Mouse (Mus musculus): ENCODE measurements around the gene Slc50a1.

Gene Slc50a1

GRCm38 (mm10) chr3:89262417-89262816 lies 8.0 kb downstream of the Slc50a1 start:
- DNase-seq (ENCODE audit: low spot score in 2 of 2) = no peak

DNA sequence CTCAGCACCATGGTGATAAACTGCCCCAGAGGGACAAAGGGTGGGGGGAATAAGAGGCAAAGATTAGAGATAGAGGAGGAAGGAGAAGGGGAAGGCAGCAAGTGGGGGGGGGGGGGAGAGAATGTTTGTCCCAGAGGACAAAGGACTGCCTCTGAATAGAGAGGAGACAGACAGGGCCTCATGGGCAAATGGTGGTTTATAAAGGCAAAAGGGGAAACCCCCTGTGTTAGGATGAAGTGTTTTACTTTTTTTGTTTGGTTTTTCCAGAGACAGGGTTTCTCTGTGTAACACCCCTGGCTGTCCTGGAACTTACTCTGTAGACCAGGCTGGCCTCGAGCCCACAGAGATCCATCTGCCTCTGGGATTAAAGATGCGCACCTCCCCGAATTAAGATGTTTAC lies 10.2 kb downstream of the Slc50a1 start:
- DNase-seq (ENCODE audit: low spot score in 2 of 2) = no peak

- DNase-seq (ENCODE audit: low spot score in 2 of 2) = no peak
These were observed 11.3 kb downstream of the Slc50a1 start, which contains the start of gene Dpm3 for GRCm38 (mm10) chr3:89259076-89259475. Gene Dpm3 (plus strand): TSS chr3:89259358.

GRCm38 (mm10) chr3:89256177-89256576 lies 14.2 kb downstream of the Slc50a1 start:
- DNase-seq (ENCODE audit: low spot score in 2 of 2) = no peak

GRCm38 (mm10) chr3:89254994-89255393 lies 15.4 kb downstream of the Slc50a1 start:
- DNase-seq (ENCODE audit: low spot score in 2 of 2) = no peak

DNA sequence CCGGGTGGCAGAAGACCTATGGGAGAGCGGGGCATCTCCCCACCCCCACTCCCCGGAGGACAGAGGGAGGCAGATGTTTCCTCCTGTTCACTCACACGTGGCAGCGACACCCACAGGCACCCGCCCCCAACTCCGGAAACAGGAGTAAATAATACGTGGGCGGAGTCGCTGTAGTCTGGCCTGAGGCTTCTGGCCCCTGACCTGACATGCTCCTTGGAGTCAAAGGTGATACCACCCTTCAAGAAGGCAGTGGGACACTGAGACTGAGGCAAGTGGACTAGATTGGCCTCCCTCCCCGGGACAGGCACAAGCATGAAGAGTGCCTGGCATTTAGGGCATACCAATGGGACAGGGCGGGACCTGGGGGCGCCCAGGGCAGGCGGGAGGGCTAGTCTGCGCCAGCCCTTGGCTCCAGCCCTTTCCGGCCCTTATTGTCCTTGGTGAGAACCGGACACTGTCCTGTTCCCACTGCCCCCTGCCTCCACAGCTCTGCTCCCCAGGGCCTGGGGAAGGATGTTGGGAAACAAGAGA lies 18.9 kb downstream of the Slc50a1 start:
- DNase-seq (ENCODE audit: low spot score in 2 of 2) = peak; percentile 47 to 58

DNA sequence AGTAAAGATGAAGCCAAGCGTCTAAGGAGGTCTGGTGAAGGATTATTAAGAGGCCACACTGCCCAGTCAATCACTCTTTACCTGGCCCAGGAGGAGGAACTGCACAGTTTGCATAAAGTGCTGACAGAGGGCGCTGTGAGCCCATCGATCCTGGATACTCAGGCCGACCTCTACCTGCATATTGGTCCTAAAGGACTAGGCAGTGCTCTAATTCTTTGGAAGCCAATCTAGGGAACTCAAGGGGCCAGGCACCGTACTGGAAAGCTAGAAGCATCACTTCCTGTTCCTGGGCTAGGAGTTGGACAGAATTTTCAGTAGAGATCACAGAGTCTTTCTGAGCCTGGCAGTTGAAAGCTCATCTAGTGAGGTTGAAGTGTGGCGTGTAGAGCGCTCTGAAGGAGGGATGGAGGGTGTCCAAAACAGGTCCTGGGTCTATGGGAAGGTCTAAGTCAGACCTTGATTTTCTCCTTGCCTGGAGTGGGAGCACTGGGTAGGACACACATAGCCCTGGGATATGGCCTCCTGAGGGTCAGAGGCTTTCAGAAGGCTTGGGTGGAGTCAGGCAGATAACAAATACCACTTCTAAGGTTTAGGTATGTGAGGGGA lies 19.8 kb downstream of the Slc50a1 start:
- peak; percentile 43 to 65 for DNase-seq (ENCODE audit: low spot score in 2 of 2)

DNA sequence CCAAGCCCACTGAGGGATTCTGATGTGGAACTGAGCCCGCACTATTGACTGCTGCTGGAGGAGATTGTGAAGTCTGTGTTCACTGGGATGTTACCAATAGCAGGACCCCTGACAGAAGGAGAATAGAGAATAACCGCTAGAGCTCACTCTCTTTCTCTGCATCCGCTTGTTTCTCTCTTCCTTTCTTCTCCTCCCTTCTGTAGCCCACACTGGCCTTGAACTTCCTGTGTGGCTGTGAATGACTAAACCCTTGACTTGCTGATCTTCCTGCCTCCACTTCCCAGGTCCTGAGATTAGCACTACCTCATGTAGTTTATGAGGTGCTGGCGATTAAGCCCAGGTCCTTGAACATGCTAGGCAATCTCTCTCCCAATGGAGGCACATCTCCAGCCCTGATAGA lies 22.9 kb downstream of the Slc50a1 start:
- no peak for DNase-seq (ENCODE audit: low spot score in 2 of 2)

DNA sequence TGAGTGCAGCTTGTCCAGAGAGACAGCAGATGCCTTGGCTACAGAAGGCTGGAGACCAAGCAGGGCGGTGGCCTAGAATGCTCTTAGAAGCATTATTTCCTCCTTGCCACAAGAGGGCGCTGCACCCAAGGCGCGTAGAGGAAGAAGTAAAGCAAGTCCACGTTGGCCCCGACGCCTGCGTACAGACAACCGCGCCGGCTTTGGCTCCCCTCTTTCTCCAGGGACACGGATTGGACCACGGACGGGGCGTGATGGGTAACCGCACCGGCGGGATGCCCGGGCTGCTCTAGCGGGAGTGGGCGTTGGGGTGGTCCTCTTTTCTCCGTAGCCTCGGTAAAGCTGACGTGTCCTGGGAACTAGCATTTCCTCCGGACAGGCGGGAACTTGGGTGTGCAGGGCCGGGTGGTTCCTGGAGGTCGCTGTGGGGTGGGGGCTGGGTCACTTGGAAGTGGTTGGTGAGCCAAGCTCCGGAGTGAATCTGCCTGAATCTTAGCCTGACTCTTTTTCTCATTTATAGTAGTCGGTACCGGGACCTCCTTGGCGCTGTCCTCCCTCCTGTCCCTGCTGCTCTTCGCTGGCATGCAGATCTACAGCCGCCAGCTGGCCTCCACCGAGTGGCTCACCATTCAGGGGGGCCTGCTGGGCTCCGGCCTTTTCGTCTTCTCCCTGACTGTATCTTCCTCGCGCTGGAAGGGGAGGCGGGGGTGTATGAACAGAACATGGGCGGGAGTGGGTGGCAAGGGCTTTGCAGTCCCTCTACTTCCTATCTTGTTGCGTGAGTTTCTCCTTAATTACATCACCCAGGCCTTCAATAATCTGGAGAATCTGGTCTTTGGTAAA lies 23.9 kb downstream of the Slc50a1 start, which contains the start of gene Trim46:
Gene Trim46, minus strand, starts transcription at position 49 of the 840 bp plus-strand sequence.
- DNase-seq (ENCODE audit: low spot score in 2 of 2) = peak; percentile 65 to 81

GRCm38 (mm10) chr3:89245688-89246171 lies 24.6 kb downstream of the Slc50a1 start, which contains the start of gene Krtcap2:
Gene Krtcap2 (plus strand): TSS chr3:89245966.
- DNase-seq (ENCODE audit: low spot score in 2 of 2) = no peak

DNA sequence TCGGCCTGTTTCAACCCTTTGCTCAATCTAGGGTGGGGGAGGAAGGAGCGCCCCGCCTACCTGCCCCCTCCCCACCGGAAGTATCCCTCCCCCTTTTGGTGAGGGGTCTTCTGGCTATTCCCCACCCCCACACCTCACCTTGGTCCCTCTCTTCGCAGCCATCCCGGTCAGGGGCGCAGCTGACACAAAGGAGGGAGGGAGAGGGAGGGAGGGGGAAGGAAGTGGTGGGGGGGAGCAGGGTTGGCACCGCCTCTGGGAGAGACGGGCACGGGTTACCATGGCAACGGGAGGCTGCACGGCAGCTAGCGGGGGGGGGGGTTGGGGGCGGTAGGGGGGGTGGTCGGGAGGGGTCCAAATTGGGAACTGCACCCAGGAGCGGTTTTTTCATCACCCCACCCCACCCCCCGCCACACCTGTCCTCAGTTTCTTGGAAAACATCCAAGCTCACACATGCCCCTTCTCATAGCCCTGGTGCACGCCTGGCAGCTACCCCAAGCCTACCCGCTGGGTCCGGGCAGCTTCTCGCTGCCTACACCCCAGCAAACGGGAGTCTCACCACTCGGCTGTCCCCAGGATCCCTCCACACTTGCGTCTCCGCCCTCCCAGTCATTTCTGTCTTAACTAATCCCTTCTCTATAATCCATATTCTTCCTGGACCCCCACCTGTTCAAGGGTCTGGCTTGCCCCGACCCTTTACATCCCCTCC lies 25.2 kb downstream of the Slc50a1 start:
- DNase-seq (ENCODE audit: low spot score in 2 of 2) = no peak

DNA sequence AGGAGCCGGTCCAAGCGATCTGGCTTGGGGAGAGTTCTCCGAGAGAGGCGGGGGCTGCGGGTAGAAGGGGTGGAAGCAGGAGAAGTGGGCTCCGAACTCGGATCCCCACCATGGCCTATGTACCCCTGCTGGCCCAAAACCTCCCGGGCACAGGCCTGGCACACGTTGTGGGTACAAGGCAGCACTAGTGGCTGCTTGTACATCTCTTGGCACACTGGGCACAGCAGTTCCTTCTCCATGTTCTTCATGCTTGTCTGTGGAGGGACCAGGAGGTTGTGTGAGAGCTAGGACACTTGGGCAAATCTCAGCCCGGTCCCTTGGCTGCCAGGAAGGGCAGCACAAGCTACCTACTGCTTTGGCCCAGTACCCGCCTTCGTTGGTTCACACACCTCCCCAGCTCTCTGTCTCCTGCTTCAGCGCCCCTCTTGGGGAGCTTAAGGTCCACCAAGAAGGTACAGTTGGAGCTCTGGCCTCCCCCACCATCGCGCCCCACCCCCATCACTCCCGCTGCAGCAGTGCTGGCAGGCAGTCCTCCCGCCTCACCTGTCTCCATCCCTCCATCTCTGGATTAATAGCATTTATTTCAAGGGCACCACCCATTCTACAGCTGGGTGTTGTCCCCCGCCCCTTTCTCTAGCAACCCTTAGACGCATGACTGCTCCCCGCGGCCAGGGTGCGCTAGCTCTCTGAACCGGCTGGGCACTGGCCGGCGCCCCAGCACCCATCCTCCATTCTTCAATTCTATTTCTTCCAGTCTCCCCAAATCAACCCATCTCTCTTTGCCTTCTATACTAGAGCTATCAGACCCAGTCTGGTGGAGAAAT lies 26.0 kb downstream of the Slc50a1 start:
- DNase-seq (ENCODE audit: low spot score in 2 of 2) = no peak

DNA sequence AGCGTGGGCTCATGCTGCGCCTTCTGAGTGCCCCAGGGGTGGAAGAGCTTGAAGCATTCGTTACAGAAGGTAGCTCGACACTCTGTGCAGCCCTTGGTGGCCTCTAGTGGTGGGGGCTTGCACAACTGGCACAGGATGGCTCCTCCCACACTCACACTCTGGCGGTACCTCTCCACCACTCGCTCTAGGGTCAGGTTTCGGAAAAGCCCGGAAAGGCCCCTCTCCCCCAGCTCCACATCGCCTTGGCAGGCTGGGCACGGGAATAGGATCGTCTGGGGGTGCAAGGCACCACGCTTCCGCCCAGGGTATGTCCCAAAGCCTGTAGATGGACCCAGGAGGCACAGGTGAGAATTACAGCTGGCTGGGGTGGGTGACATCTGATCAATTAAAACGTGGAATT lies 26.8 kb downstream of the Slc50a1 start:
- DNase-seq (ENCODE audit: low spot score in 2 of 2) = peak; percentile 34 to 59

GRCm38 (mm10) chr3:89242331-89242895 lies 28.0 kb downstream of the Slc50a1 start:
- peak in 1 of 2 experiments; percentile 64 for DNase-seq (ENCODE audit: low spot score in 2 of 2)

DNA sequence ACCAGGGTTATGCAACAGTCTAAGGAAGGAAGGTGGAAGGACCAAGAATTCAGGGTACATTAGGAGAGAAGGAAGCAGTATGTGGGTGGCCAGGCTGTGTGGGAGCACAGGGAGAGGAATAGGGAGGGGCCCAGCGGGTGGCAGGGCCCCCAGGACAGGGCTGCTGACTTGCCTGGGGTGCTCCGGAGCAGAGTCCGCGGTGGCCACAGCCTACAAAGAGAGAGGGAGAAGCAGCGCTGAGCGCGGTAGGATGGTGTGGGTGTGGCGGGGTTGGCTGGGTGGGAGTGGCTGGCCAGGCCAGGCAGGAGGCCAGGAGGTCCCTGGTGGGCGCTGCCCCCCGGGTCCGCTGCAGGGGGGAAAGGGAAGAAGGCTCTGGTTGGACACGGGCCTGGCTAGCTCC lies 31.9 kb downstream of the Slc50a1 start:
- DNase-seq (ENCODE audit: low spot score in 2 of 2) = no peak

DNA sequence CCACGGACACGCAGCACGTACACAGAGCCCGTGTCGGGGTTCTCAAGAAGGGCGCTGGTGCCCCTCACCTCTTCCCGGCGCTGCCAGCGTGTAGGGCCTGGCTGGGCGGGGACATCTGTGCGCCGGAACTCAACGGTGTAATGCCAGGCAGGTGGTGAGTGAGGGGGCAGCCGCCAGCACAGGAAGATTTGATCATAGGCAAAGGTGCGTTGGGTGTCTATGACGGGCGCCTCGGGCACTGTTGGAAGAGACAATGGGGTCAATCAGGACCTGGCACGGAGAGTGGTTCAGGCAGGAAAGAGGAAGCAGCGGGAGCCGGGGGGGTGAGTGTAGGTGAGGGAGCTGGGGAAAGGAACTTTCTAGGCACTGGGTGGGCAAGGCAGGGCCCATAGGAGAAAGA lies 32.7 kb downstream of the Slc50a1 start:
- DNase-seq (ENCODE audit: low spot score in 2 of 2) = no peak

- DNase-seq (ENCODE audit: low spot score in 2 of 2) = no peak
These were observed 33.9 kb downstream of the Slc50a1 start for GRCm38 (mm10) chr3:89236516-89236915.

DNA sequence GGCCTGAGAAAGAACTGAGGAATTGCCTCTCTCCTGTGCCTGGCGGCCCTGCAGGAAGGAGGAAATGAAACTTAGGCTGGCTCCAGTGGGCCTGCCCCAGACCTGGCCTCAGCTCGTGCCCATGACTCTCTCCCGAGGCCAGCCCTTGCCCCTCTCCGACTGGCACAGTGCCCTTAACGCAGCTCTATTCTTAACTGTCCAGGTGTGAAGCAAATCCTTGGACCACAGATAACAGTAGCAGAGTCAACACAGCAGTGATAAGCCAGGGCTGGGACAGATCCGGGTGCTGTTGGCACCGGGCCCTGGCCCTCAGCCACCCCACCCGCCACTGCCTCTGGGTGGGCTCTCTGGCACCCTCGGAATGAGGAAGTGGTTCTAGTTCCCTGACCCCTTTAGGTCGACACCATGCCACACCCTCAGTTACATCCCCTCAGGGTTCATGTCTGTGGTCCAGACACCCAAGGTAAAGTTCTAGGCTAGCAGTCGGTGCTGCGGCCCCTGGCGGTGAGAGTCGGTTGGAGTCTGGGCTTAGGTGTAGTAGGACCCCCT lies 36.7 kb downstream of the Slc50a1 start:
- DNase-seq (ENCODE audit: low spot score in 2 of 2) = no peak

DNA sequence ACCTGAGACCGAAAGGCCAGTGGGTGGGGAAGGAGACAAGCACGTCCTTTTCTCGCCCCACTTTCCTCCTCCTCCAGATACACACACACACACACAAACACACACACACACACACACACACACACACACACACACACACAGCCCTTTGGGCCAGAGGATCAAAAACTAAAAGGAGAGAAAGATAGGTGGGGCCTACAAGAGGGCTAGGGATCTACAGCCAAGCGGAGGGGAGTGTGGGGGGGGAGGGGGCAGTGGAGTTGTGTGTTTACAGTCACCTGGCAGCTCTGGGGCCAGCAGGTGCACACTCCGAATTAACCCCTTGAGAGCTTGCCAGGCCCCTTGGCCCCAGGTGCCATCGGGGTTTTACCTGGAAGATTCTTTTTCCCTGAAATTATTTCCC lies 37.8 kb downstream of the Slc50a1 start:
- DNase-seq (ENCODE audit: low spot score in 2 of 2) = no peak

GRCm38 (mm10) chr3:89231772-89232275 lies 38.5 kb downstream of the Slc50a1 start:
- DNase-seq (ENCODE audit: low spot score in 2 of 2) = no peak

All from spleen, postnatal 14 days (tissue).